Mouse (Mus musculus) midbrain, embryonic 12.5 days (tissue): ENCODE measurements around the gene 1700011L22Rik. TPM values are rescaled to one million over a fixed set of nuclear protein-coding genes. Genes with fewer than 3 reads are reported as not detected.

Experiments
- ATAC-seq: fragments of 200-750 bp; cut with Nextera tagmentation; 2 replicates; pipeline ENCODE4 v1.8.0; 2017; ENCODE audit warnings: low read depth, moderate TSS enrichment, moderate library complexity; ENCODE audit not compliant: low FRiP score
- H3K27ac ChIP-seq: fragments of 300-500 bp; sonication (generic); replicated peaks from 2 replicates; pipeline ENCODE4 v1.5.1; 2016; ENCODE audit warnings: mild to moderate bottlenecking
- H3K27me3 ChIP-seq: fragments of 300-500 bp; sonication (generic); 2 replicates; pipeline ENCODE4 v1.6.1; 2016; ENCODE audit warnings: mild to moderate bottlenecking
- H3K36me3 ChIP-seq: fragments of 300-500 bp; sonication (generic); 2 replicates; pipeline ENCODE4 v1.6.1; 2016
- H3K4me1 ChIP-seq: fragments of 300-500 bp; sonication (generic); 2 replicates; pipeline ENCODE4 v1.6.1; 2016
- H3K4me2 ChIP-seq: fragments of 300-500 bp; sonication (generic); replicated peaks from 2 replicates; pipeline ENCODE4 v1.6.1; 2016; ENCODE audit warnings: mild to moderate bottlenecking, moderate library complexity
- H3K4me3 ChIP-seq: fragments of 300-500 bp; sonication (generic); 2 replicates; pipeline ENCODE4 v1.5.1; 2016; ENCODE audit warnings: mild to moderate bottlenecking
- H3K9ac ChIP-seq: fragments of 300-500 bp; sonication (generic); replicated peaks from 2 replicates; pipeline ENCODE4 v1.6.1; 2016; ENCODE audit warnings: mild to moderate bottlenecking, moderate library complexity
- H3K9me3 ChIP-seq: fragments of 300-500 bp; sonication (generic); 2 replicates; pipeline ENCODE4 v1.6.1; 2016; ENCODE audit warnings: mild to moderate bottlenecking
- WGBS: fragments of 180-500 bp; shearing (Covaris S2); methylation state at CpG from one replicate; pipeline ENCODE4 v1.1.7; 2016; 5-methylcytosine and 5-hydroxymethylcytosine counted together
- polyA plus RNA-seq: library from polyadenylated mRNA; unstranded; fragments of >200 nt; fragmentation: Nextera tagmentation; extraction: Ambion mirVana; gene quantifications from 2 replicates; pipeline ENCODE4 v1.2.1, GENCODE M21; 2016

1700011L22Rik gene
- polyA plus RNA-seq, 1 experiment from 2014 or later: not detected

GRCm38 (mm10) chr8:79229266-79229888 lies 19.0 kb downstream of the 1700011L22Rik start:
- H3K4me1 ChIP-seq: no peaks in the 10 kb centered on the region
- H3K4me3 ChIP-seq: no peak overlapping the region
- no peak overlapping the region for H3K27ac ChIP-seq
- ATAC-seq: no peak
- H3K9me3 ChIP-seq: peaks cover 5% of the 10 kb centered on the region; the same call in 1 of the 2 replicates
- H3K36me3 ChIP-seq: no peaks in the 10 kb centered on the region
- no peak overlapping the region for H3K9ac ChIP-seq
- WGBS: 91% methylated on average over 8 of the region's 8 CpGs
- H3K27me3 ChIP-seq: no peaks in the 10 kb centered on the region
- H3K4me2 ChIP-seq: no peak overlapping the region

GRCm38 (mm10) chr8:79227916-79228315 lies 20.5 kb downstream of the 1700011L22Rik start:
- 93% methylated on average over 3 of the region's 3 CpGs for WGBS
- Histone ChIP-seq H3K4me1 (no peaks in the 10 kb centered on the region), H3K27ac (no peak overlapping the region), H3K9me3 (peaks cover 7% of the 10 kb centered on the region; the same call in 1 of the 2 replicates), H3K9ac (no peak overlapping the region), H3K4me3 (no peak overlapping the region), H3K36me3 (no peaks in the 10 kb centered on the region), H3K27me3 (no peaks in the 10 kb centered on the region), H3K4me2 (no peak overlapping the region)
- no peak for ATAC-seq

- Histone ChIP-seq H3K9me3 (peaks cover 7% of the 10 kb centered on the region; the same call in 1 of the 2 replicates), H3K27me3 (no peaks in the 10 kb centered on the region), H3K9ac (no peak overlapping the region), H3K4me2 (no peak overlapping the region), H3K4me1 (no peaks in the 10 kb centered on the region), H3K27ac (no peak overlapping the region), H3K36me3 (no peaks in the 10 kb centered on the region), H3K4me3 (no peak overlapping the region)
- 86% methylated on average over 4 of the region's 4 CpGs for WGBS
- ATAC-seq: no peak
These were observed 21.2 kb downstream of the 1700011L22Rik start for GRCm38 (mm10) chr8:79227194-79227593.

- Histone ChIP-seq H3K27me3 (no peaks in the 10 kb centered on the region), H3K9me3 (peaks cover 7% of the 10 kb centered on the region; the same call in 1 of the 2 replicates), H3K4me1 (no peaks in the 10 kb centered on the region), H3K27ac (no peak overlapping the region), H3K9ac (no peak overlapping the region), H3K36me3 (no peaks in the 10 kb centered on the region), H3K4me2 (no peak overlapping the region), H3K4me3 (no peak overlapping the region)
- 89% methylated on average over 3 of the region's 3 CpGs for WGBS
- no peak for ATAC-seq
These were observed 22.3 kb downstream of the 1700011L22Rik start for GRCm38 (mm10) chr8:79226046-79226445.

GRCm38 (mm10) chr8:79225586-79225985 lies 22.8 kb downstream of the 1700011L22Rik start:
- Histone ChIP-seq H3K27ac (no peak overlapping the region), H3K9ac (no peak overlapping the region), H3K9me3 (peaks cover 7% of the 10 kb centered on the region; the same call in 1 of the 2 replicates), H3K36me3 (no peaks in the 10 kb centered on the region), H3K27me3 (no peaks in the 10 kb centered on the region), H3K4me2 (no peak overlapping the region), H3K4me1 (no peaks in the 10 kb centered on the region), H3K4me3 (no peak overlapping the region)
- ATAC-seq: no peak
- 89% methylated on average over 7 of the region's 7 CpGs for WGBS

- H3K9me3 ChIP-seq: peaks cover 7% of the 10 kb centered on the region; the same call in 1 of the 2 replicates
- no peaks in the 10 kb centered on the region for H3K36me3 ChIP-seq
- H3K4me1 ChIP-seq: no peaks in the 10 kb centered on the region
- no peaks in the 10 kb centered on the region for H3K27me3 ChIP-seq
- H3K4me3 ChIP-seq: no peak overlapping the region
- no peak for ATAC-seq
- WGBS: 34% methylated on average over 9 of the region's 9 CpGs
- no peak overlapping the region for H3K4me2 ChIP-seq
- no peak overlapping the region for H3K27ac ChIP-seq
- no peak overlapping the region for H3K9ac ChIP-seq
These were observed 24.0 kb downstream of the 1700011L22Rik start for GRCm38 (mm10) chr8:79224363-79224762.

- no peaks in the 10 kb centered on the region for H3K27me3 ChIP-seq
- no peak overlapping the region for H3K27ac ChIP-seq
- peaks cover 7% of the 10 kb centered on the region; the same call in 1 of the 2 replicates for H3K9me3 ChIP-seq
- H3K9ac ChIP-seq: no peak overlapping the region
- H3K4me3 ChIP-seq: no peak overlapping the region
- WGBS: 82% methylated on average over 5 of the region's 5 CpGs
- H3K4me1 ChIP-seq: no peaks in the 10 kb centered on the region
- ATAC-seq: no peak
- H3K36me3 ChIP-seq: no peaks in the 10 kb centered on the region
- H3K4me2 ChIP-seq: no peak overlapping the region
These were observed 25.6 kb downstream of the 1700011L22Rik start for GRCm38 (mm10) chr8:79222752-79223141.

GRCm38 (mm10) chr8:79222106-79222751 lies 26.1 kb downstream of the 1700011L22Rik start:
- no peaks in the 10 kb centered on the region for H3K27me3 ChIP-seq
- no peaks in the 10 kb centered on the region for H3K36me3 ChIP-seq
- no peak overlapping the region for H3K4me3 ChIP-seq
- no peaks in the 10 kb centered on the region for H3K4me1 ChIP-seq
- H3K9me3 ChIP-seq: peaks cover 7% of the 10 kb centered on the region; the same call in 1 of the 2 replicates
- H3K27ac ChIP-seq: no peak overlapping the region
- no peak for ATAC-seq
- 68% methylated on average over 5 of the region's 5 CpGs for WGBS
- H3K9ac ChIP-seq: no peak overlapping the region
- H3K4me2 ChIP-seq: no peak overlapping the region

GRCm38 (mm10) chr8:79211630-79212029 lies 36.7 kb downstream of the 1700011L22Rik start:
- H3K4me3 ChIP-seq: no peak overlapping the region
- 80% methylated on average over 9 of the region's 9 CpGs for WGBS
- no peak overlapping the region for H3K27ac ChIP-seq
- no peaks in the 10 kb centered on the region for H3K36me3 ChIP-seq
- no peak overlapping the region for H3K9ac ChIP-seq
- H3K27me3 ChIP-seq: no peaks in the 10 kb centered on the region
- peaks cover 27% of the 10 kb centered on the region for H3K4me1 ChIP-seq
- ATAC-seq: no peak
- H3K4me2 ChIP-seq: no peak overlapping the region
- H3K9me3 ChIP-seq: no peaks in the 10 kb centered on the region

GRCm38 (mm10) chr8:79209641-79210358 lies 38.6 kb downstream of the 1700011L22Rik start:
- Histone ChIP-seq H3K4me2 (peak overlapping the region; percentile 58), H3K4me3 (peak overlapping the region; percentile 40), H3K36me3 (no peaks in the 10 kb centered on the region), H3K4me1 (peaks cover 27% of the 10 kb centered on the region), H3K9me3 (no peaks in the 10 kb centered on the region), H3K27me3 (no peaks in the 10 kb centered on the region), H3K27ac (peak overlapping the region; percentile 50), H3K9ac (peak overlapping the region; percentile 57)
- ATAC-seq: peak; percentile 84
- WGBS: 3% methylated on average over 27 of the region's 27 CpGs

- peaks cover 27% of the 10 kb centered on the region for H3K4me1 ChIP-seq
- H3K27me3 ChIP-seq: no peaks in the 10 kb centered on the region
- peak overlapping the region; percentile 58 for H3K4me2 ChIP-seq
- 9% methylated on average over 15 of the region's 15 CpGs for WGBS
- H3K27ac ChIP-seq: peak overlapping the region; percentile 50
- no peaks in the 10 kb centered on the region for H3K9me3 ChIP-seq
- peak; percentile 57 for ATAC-seq
- H3K36me3 ChIP-seq: no peaks in the 10 kb centered on the region
- H3K4me3 ChIP-seq: peak overlapping the region; percentile 40; the same call in 1 of the 2 replicates
- no peak overlapping the region for H3K9ac ChIP-seq
These were observed 39.4 kb downstream of the 1700011L22Rik start for GRCm38 (mm10) chr8:79208691-79209640.
